Mouse (Mus musculus) testis, adult 2 months (tissue): ENCODE measurements around the gene Ccdc40. TPM values are rescaled to one million over a fixed set of nuclear protein-coding genes. Genes with fewer than 3 reads are reported as not detected.

ENCODE experiments used
- H3K27ac ChIP-seq: fragments of 200-500 bp; 2 replicates; pipeline ENCODE4 v1.5.1; 2012; ENCODE audit warnings: low read depth, low read length; ENCODE audit not compliant: control insufficient read depth, insufficient read depth
- H3K27me3 ChIP-seq: fragments of 200-500 bp; 2 replicates; pipeline ENCODE4 v1.6.1; 2012; ENCODE audit warnings: mild to moderate bottlenecking, low read length, moderate library complexity; ENCODE audit not compliant: control insufficient read depth, insufficient read depth
- H3K36me3 ChIP-seq: fragments of 200-500 bp; 2 replicates; pipeline ENCODE4 v1.6.1; 2012; ENCODE audit warnings: mild to moderate bottlenecking, low read length; ENCODE audit not compliant: control insufficient read depth, insufficient read depth
- H3K4me1 ChIP-seq: fragments of 200-500 bp; 2 replicates; pipeline ENCODE4 v1.6.1; 2012; ENCODE audit warnings: low read length; ENCODE audit not compliant: control insufficient read depth, insufficient read depth
- H3K4me3 ChIP-seq: fragments of 200-500 bp; 2 replicates; pipeline ENCODE4 v1.5.1; 2012; ENCODE audit warnings: low read depth, mild to moderate bottlenecking, low read length, moderate library complexity, mixed read lengths; ENCODE audit not compliant: control insufficient read depth
- CTCF ChIP-seq: fragments of 200-500 bp; IDR thresholded peaks from 2 replicates; pipeline ENCODE4 v1.5.1; 2012; ENCODE audit warnings: low read depth, mild to moderate bottlenecking, inconsistent platforms, low read length, moderate library complexity; ENCODE audit not compliant: control insufficient read depth, insufficient read depth, insufficient replicate concordance
- POLR2A ChIP-seq: fragments of 200-500 bp; IDR thresholded peaks from 2 replicates; pipeline ENCODE4 v1.6.1; 2012; ENCODE audit warnings: low read depth, mild to moderate bottlenecking, inconsistent platforms, low read length, moderate library complexity; ENCODE audit not compliant: control insufficient read depth
- polyA plus RNA-seq: library from polyadenylated mRNA; depleted of rRNA; stranded (reverse); fragments of >200 nt; gene quantifications from 2 replicates; pipeline ENCODE4 v1.2.3, GENCODE M21; 2012

The Ccdc40 gene
- polyA plus RNA-seq, 1 experiment: 73.2 TPM

DNA sequence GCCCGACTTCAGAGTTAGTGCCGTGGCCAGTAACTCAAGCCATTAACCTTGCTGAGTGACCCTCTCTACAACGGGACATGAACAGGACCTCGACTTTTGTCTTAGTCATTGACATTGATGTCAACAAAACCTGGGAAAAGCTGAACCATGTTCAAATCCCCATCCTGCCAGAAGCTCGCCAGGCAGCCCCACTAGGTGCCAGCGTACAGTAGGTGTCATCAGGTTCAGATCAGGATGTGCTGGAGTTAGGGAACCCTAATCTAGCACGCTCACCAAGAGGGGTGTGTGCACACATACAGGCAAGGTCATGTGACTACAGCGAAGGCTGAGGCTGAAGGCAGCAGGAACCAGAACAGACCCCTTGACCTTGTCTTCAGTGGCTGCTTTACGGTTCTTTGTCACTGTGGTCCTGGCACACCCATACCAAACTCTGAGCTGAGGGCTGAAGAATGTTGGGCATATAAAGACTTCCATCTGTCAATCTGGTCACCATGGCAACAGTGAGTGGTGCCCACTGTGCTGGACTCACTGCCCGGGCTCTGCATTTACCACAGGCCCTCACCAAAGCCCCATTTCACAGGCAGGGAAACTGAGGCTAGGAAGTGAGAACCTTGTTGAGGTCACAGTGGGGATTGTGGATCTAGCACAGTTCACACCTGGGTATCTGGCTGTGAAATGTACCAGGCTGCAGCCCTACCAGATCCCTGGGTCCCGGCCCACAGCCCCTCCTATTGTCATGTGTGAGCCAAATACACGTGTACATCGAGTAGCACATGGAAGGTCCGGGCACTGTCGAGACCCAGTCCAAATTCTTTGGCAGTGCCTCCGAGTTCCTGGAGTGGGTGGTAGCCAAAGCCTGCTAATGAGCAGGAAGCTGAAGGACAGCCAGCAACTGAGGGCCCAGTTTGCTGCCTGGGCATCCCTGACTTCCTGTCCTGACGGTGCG is 30.5 kb upstream of the Ccdc40 start:
- Histone ChIP-seq H3K4me3 (no peak overlapping the region), H3K27ac (no peak overlapping the region), H3K27me3 (no peaks in the 10 kb centered on the region), H3K36me3 (no peaks in the 10 kb centered on the region), H3K4me1 (peaks cover 9% of the 10 kb centered on the region)
- TF ChIP-seq POLR2A (no peak), CTCF (no peak)

DNA sequence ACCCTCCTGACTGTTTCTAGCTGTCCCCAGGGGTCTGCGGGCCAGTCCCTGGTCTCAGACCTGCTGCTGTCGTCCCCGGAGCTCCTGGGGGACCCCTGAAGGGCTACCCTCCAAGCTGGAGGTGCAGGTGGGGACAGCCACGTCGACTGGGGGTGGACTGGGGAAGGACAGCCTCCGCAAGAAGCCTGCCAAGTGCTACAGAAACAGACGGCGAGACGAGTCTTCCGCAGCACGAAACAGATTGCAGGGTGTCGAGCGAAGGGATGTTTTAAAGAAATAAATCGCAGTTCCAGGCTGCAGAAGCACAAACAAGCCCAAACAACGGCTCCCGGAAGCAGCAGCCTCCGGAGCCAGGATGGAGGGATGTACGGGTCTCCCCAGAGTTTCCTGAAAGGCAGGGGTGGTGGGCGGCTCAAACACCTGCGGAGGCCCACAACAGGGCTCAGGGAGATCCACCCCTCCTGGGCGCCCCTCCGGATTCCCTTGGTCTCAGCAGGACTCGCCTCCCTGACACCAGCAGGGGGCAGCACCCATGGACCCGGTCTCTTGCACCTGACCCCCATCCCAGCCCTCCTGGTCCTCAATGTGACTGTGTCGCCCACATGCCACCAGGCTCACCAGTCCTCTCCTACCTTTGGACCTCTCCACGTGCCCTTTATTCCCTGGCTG is 29.7 kb upstream of the Ccdc40 start:
- H3K4me3 ChIP-seq: peak overlapping the region; percentile 4; the same call in 1 of the 2 replicates
- peaks cover 9% of the 10 kb centered on the region for H3K4me1 ChIP-seq
- H3K27ac ChIP-seq: no peak overlapping the region
- no peaks in the 10 kb centered on the region for H3K36me3 ChIP-seq
- H3K27me3 ChIP-seq: no peaks in the 10 kb centered on the region
- peak; percentile 50; the same call in 1 of the 2 replicates for TF ChIP-seq CTCF
- no peak for TF ChIP-seq POLR2A

DNA sequence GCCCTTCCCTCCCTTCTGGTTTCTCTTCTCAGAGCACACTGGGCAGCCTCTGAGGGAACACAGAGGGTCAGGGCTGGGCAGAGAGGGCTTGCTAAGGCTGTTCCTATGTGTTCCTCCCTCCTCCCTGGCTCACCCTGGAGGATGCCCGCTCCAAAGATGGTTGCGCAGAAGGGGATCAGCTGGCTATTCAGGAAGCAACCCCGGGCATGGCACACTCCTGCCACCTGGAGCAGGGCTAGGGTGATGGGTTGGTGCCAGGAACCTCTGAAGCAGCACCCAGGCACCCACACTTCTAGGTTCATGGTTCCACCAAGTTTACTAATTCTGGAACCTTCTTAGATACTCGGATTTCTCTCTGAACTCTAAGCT is 29.2 kb upstream of the Ccdc40 start:
- Histone ChIP-seq H3K27me3 (no peaks in the 10 kb centered on the region), H3K27ac (no peak overlapping the region), H3K36me3 (no peaks in the 10 kb centered on the region), H3K4me1 (peaks cover 9% of the 10 kb centered on the region), H3K4me3 (no peak overlapping the region)
- TF ChIP-seq CTCF (no peak), POLR2A (no peak)

DNA sequence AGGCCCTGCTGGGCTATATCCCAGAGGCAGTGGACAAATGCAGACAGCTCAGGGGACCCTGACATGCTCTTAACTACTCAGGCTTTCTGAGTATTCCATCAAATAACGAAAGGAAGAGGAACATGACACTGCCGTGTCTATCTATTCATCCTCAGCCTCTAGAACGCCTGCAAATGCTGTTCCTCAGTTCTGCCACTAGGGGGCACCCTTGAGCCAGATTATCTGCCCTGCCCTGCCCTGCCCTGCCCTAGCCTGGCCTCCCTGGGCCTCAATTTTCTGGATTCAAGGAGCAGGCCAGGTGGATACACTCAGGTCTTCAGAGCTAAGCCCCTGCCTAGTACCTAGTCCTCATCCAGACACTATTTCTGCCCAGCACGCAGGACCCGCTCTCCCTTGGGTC is 24.9 kb upstream of the Ccdc40 start:
- TF ChIP-seq CTCF (peak; percentile 93), POLR2A (no peak)
- Histone ChIP-seq H3K27ac (no peak overlapping the region), H3K4me3 (no peak overlapping the region), H3K36me3 (no peaks in the 10 kb centered on the region), H3K4me1 (peaks cover 8% of the 10 kb centered on the region), H3K27me3 (no peaks in the 10 kb centered on the region)

GRCm38 (mm10) chr11:119205738-119206137 is 22.6 kb upstream of the Ccdc40 start:
- peaks cover 4% of the 10 kb centered on the region for H3K4me1 ChIP-seq
- no peak; the same call in 1 of the 2 replicates for TF ChIP-seq CTCF
- no peak for TF ChIP-seq POLR2A
- H3K36me3 ChIP-seq: no peaks in the 10 kb centered on the region
- no peak overlapping the region for H3K27ac ChIP-seq
- H3K4me3 ChIP-seq: no peak overlapping the region
- no peaks in the 10 kb centered on the region for H3K27me3 ChIP-seq

DNA sequence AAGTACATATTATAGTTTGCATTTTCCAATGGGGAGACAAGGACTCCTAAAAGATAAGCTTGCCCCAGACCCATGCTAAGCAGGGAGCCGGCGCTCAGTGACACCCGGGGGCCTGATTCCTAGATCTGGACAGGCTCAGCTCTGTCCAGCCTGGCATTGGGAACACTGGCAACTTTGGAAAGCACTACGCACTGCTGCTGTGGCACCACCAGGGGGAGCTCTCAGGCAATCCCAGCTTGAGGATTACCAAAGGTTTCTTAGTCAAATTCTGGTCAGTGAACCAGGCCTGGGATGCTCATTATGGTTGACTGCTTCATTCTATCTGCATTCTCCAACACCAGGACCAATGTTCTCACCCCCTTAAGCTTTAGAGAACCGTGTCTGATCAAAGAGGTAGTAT is 21.8 kb upstream of the Ccdc40 start:
- peaks cover 4% of the 10 kb centered on the region for H3K4me1 ChIP-seq
- TF ChIP-seq CTCF (peak; percentile 92), POLR2A (no peak)
- H3K36me3 ChIP-seq: no peaks in the 10 kb centered on the region
- H3K27ac ChIP-seq: no peak overlapping the region
- no peak overlapping the region for H3K4me3 ChIP-seq
- H3K27me3 ChIP-seq: no peaks in the 10 kb centered on the region

GRCm38 (mm10) chr11:119207986-119208385 is 20.4 kb upstream of the Ccdc40 start:
- Histone ChIP-seq H3K4me3 (no peak overlapping the region), H3K27ac (no peak overlapping the region), H3K36me3 (no peaks in the 10 kb centered on the region), H3K27me3 (no peaks in the 10 kb centered on the region), H3K4me1 (peaks cover 4% of the 10 kb centered on the region)
- TF ChIP-seq CTCF (no peak), POLR2A (no peak)

DNA sequence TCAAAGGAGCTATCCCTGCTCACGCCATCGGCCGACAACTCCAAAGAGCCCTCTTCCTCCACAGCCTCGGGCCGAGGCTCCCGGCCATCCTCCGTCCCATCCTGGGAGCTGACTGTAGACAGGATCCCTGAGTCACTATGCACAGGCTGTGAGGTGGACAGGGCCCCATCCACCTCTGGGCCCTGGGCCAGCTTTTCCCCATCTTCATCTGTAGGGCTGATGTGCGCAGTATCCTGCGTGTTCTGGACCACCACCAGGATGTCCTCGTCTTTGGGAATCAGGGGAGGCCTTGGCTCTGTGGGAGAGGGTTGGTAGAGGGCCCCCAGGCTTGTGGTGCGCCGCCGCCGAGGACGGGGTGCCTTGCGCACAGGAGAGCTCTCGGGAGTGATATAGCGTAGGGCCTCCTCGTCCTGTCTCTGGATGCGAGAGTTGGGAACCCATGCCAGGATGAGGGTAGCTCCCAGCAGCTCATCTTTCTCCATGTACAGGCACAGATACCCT is 19.5 kb upstream of the Ccdc40 start:
- H3K4me1 ChIP-seq: peaks cover 8% of the 10 kb centered on the region
- no peaks in the 10 kb centered on the region for H3K27me3 ChIP-seq
- H3K36me3 ChIP-seq: no peaks in the 10 kb centered on the region
- H3K4me3 ChIP-seq: no peak overlapping the region
- no peak overlapping the region for H3K27ac ChIP-seq
- TF ChIP-seq CTCF: no peak
- TF ChIP-seq POLR2A: no peak
